Mouse (Mus musculus): Measurements from ENCODE around the gene Cluh.
A peak's percentile ranks its signal among the peaks of the same experiment; 100 is the strongest.

The Cluh gene

GRCm38 (mm10) chr11:74649095-74649646 lies at the start of gene Cluh:
TSS of gene Cluh (plus strand) at chr11:74649495.
- DNase-seq: peak; percentile 97

- no peak for DNase-seq
Measured at GRCm38 (mm10) chr11:74602286-74602685, 47.0 kb upstream of the Cluh start.

GRCm38 (mm10) chr11:74610068-74610467 lies 39.2 kb upstream of the Cluh start:
- DNase-seq: no peak

- DNase-seq: no peak
Measured at GRCm38 (mm10) chr11:74610545-74611176, 38.6 kb upstream of the Cluh start, which contains the start of gene Rap1gap2. TSS of gene Rap1gap2 (minus strand) at chr11:74610915.

- DNase-seq: no peak
Measured at GRCm38 (mm10) chr11:74611437-74611836, 37.9 kb upstream of the Cluh start.

- no peak for DNase-seq
Measured at GRCm38 (mm10) chr11:74613428-74613827, 35.9 kb upstream of the Cluh start.

- DNase-seq: no peak
Measured at GRCm38 (mm10) chr11:74615571-74615970, 33.7 kb upstream of the Cluh start.

GRCm38 (mm10) chr11:74619201-74619955 lies 29.9 kb upstream of the Cluh start, which contains the start of gene Ccdc92b:
TSS of gene Ccdc92b (plus strand) at chr11:74619605.
- peak; percentile 69 for DNase-seq

GRCm38 (mm10) chr11:74619956-74620300 lies 29.4 kb upstream of the Cluh start:
- DNase-seq: no peak

GRCm38 (mm10) chr11:74621974-74622669 lies 27.2 kb upstream of the Cluh start:
- no peak for DNase-seq

GRCm38 (mm10) chr11:74623693-74624092 lies 25.6 kb upstream of the Cluh start:
- no peak for DNase-seq

GRCm38 (mm10) chr11:74625333-74625732 lies 24.0 kb upstream of the Cluh start:
- no peak for DNase-seq

GRCm38 (mm10) chr11:74627481-74627880 lies 21.8 kb upstream of the Cluh start:
- no peak for DNase-seq

- DNase-seq: no peak
Measured at GRCm38 (mm10) chr11:74631880-74632789, 17.2 kb upstream of the Cluh start.

GRCm38 (mm10) chr11:74634490-74635275 lies 14.6 kb upstream of the Cluh start:
- DNase-seq: peak; percentile 68

GRCm38 (mm10) chr11:74637486-74637885 lies 11.8 kb upstream of the Cluh start:
- DNase-seq: no peak

GRCm38 (mm10) chr11:74637971-74638790 lies 11.1 kb upstream of the Cluh start:
- DNase-seq: peak; percentile 88

- peak; percentile 49 for DNase-seq
Measured at GRCm38 (mm10) chr11:74638791-74639411, 10.4 kb upstream of the Cluh start.

GRCm38 (mm10) chr11:74639628-74640027 lies 9.7 kb upstream of the Cluh start:
- DNase-seq: no peak

GRCm38 (mm10) chr11:74647966-74648365 lies 1.3 kb upstream of the Cluh start:
- DNase-seq: no peak

All from cerebellum, adult 11-12 months (tissue).